Mouse (Mus musculus) hindbrain, embryonic 14.5 days (tissue): ENCODE data around the gene Pfkl. TPM values are rescaled to one million over a fixed set of nuclear protein-coding genes. Genes with fewer than 3 reads are reported as not detected.
A peak's percentile ranks its signal among the peaks of the same experiment; 100 is the strongest.
"Not testable (repeated sequence)": the region's sequence is repeated elsewhere in the genome, so short reads cannot be mapped to it uniquely, and the experiment has no call there.

ENCODE experiments used
- ATAC-seq: fragments of 200-750 bp; cut with Nextera tagmentation; 2 replicates; pipeline ENCODE4 v1.8.0; 2017; ENCODE audit warnings: moderate number of reproducible peaks, mild to moderate bottlenecking, moderate TSS enrichment, moderate library complexity; ENCODE audit not compliant: low FRiP score
- DNase-seq: peaks from one replicate; pipeline ENCODE4 v3.0.0-alpha.2; 2015; ENCODE audit warnings: low spot score
- H3K27ac ChIP-seq: fragments of 300-500 bp; sonication (generic); 2 replicates; pipeline ENCODE4 v1.5.1; 2014; ENCODE audit warnings: mild to moderate bottlenecking, moderate library complexity
- H3K27me3 ChIP-seq: fragments of 300-500 bp; sonication (generic); 2 replicates; pipeline ENCODE4 v1.6.1; 2014; ENCODE audit warnings: mild to moderate bottlenecking, low read length, mixed read lengths; ENCODE audit not compliant: control insufficient read depth, insufficient read depth
- H3K36me3 ChIP-seq: fragments of 300-500 bp; sonication (generic); replicated peaks from 2 replicates; pipeline ENCODE4 v1.6.1; 2014; ENCODE audit not compliant: control insufficient read depth, insufficient read depth
- H3K4me1 ChIP-seq: fragments of 300-500 bp; sonication (generic); replicated peaks from 2 replicates; pipeline ENCODE4 v1.6.1; 2014; ENCODE audit warnings: antibody characterized with exemption, low read length, mixed read lengths; ENCODE audit not compliant: control insufficient read depth, insufficient read depth
- H3K4me2 ChIP-seq: fragments of 300-500 bp; sonication (generic); replicated peaks from 2 replicates; pipeline ENCODE4 v1.6.1; 2014; ENCODE audit warnings: mild to moderate bottlenecking, moderate library complexity
- H3K4me3 ChIP-seq: fragments of 300-500 bp; sonication (generic); replicated peaks from 2 replicates; pipeline ENCODE4 v1.5.1; 2014; ENCODE audit warnings: mild to moderate bottlenecking, low read length
- H3K9ac ChIP-seq: fragments of 300-500 bp; sonication (generic); 2 replicates; pipeline ENCODE4 v1.6.1; 2014
- H3K9me3 ChIP-seq: fragments of 300-500 bp; sonication (generic); 2 replicates; pipeline ENCODE4 v1.6.1; 2016; ENCODE audit warnings: low read length; ENCODE audit not compliant: control insufficient read depth
- WGBS: fragments of 180-500 bp; shearing (Covaris S2); extraction: QIAGEN DNeasy Blood & Tissue Kit; methylation state at CpG from one replicate; pipeline ENCODE4 v1.1.7; 2014; 5-methylcytosine and 5-hydroxymethylcytosine counted together
- polyA plus RNA-seq: library from polyadenylated mRNA; unstranded; fragments of >200 nt; fragmentation: Nextera tagmentation; extraction: Ambion mirVana; gene quantifications from 2 replicates; pipeline ENCODE4 v1.2.1, GENCODE M21; 2014

Pfkl gene
- polyA plus RNA-seq, 1 experiment from 2014 or later, result 93.5 TPM

GRCm38 (mm10) chr10:77969973-77970325 is 39.9 kb downstream of the Pfkl start:
- peaks cover 8% of the 10 kb centered on the region for H3K27me3 ChIP-seq
- peak overlapping the region; percentile 63 for H3K4me2 ChIP-seq
- no peak overlapping the region for H3K27ac ChIP-seq
- no peaks in the 10 kb centered on the region for H3K9me3 ChIP-seq
- peak overlapping the region; percentile 43 for H3K9ac ChIP-seq
- no peak for DNase-seq
- peak overlapping the region; percentile 35 for H3K4me3 ChIP-seq
- no peaks in the 10 kb centered on the region for H3K36me3 ChIP-seq
- no peak for ATAC-seq
- H3K4me1 ChIP-seq, result peaks cover 4% of the 10 kb centered on the region; the same call in 1 of the 2 replicates
- WGBS, result 15% methylated on average over 8 of the region's 8 CpGs

GRCm38 (mm10) chr10:77969274-77969972 is 40.5 kb downstream of the Pfkl start:
- no peak overlapping the region for H3K27ac ChIP-seq
- H3K4me1 ChIP-seq, result peaks cover 4% of the 10 kb centered on the region; the same call in 1 of the 2 replicates
- peak overlapping the region; percentile 35 for H3K4me3 ChIP-seq
- H3K9me3 ChIP-seq, result no peaks in the 10 kb centered on the region
- ATAC-seq (peak; percentile 87), DNase-seq (peak; percentile 71)
- peaks cover 8% of the 10 kb centered on the region for H3K27me3 ChIP-seq
- peak overlapping the region; percentile 43 for H3K9ac ChIP-seq
- peak overlapping the region; percentile 63 for H3K4me2 ChIP-seq
- 6% methylated on average over 26 of the region's 26 CpGs for WGBS
- no peaks in the 10 kb centered on the region for H3K36me3 ChIP-seq

GRCm38 (mm10) chr10:77963971-77964370 is 45.9 kb downstream of the Pfkl start:
- Histone ChIP-seq H3K9ac (no peak overlapping the region), H3K36me3 (no peaks in the 10 kb centered on the region), H3K9me3 (no peaks in the 10 kb centered on the region), H3K4me3 (no peak overlapping the region), H3K27me3 (peaks cover 4% of the 10 kb centered on the region; the same call in 1 of the 2 replicates), H3K4me2 (no peak overlapping the region), H3K4me1 (no peaks in the 10 kb centered on the region), H3K27ac (no peak overlapping the region)
- WGBS, result 76% methylated on average over 6 of the region's 6 CpGs
- DNase-seq (no peak), ATAC-seq (no peak)

- ATAC-seq (no peak), DNase-seq (no peak)
- Histone ChIP-seq H3K9ac (no peak overlapping the region), H3K27ac (no peak overlapping the region), H3K4me3 (no peak overlapping the region), H3K9me3 (no peaks in the 10 kb centered on the region), H3K4me1 (no peaks in the 10 kb centered on the region), H3K27me3 (no peaks in the 10 kb centered on the region), H3K4me2 (no peak overlapping the region), H3K36me3 (no peaks in the 10 kb centered on the region)
- 91% methylated on average over 2 of the region's 2 CpGs for whole genome bisulfite sequencing
These were observed 47.2 kb downstream of the Pfkl start for GRCm38 (mm10) chr10:77962725-77963124.

GRCm38 (mm10) chr10:77950468-77950867 is 59.4 kb downstream of the Pfkl start:
- not testable (repeated sequence) for H3K4me1 ChIP-seq, H3K9me3 ChIP-seq, H3K36me3 ChIP-seq, H3K4me3 ChIP-seq, H3K27ac ChIP-seq, ATAC-seq, H3K4me2 ChIP-seq, H3K9ac ChIP-seq, DNase-seq, H3K27me3 ChIP-seq
- WGBS, result 94% methylated on average over 8 of the region's 12 CpGs

- no peak for DNase-seq
- no peak for ATAC-seq
- Histone ChIP-seq H3K4me1 (no peaks in the 10 kb centered on the region), H3K27me3 (no peaks in the 10 kb centered on the region), H3K4me3 (no peak overlapping the region), H3K9ac (no peak overlapping the region), H3K4me2 (no peak overlapping the region), H3K9me3 (no peaks in the 10 kb centered on the region), H3K36me3 (no peaks in the 10 kb centered on the region), H3K27ac (no peak overlapping the region)
- WGBS, result 77% methylated on average over 2 of the region's 2 CpGs
These were observed 70.2 kb downstream of the Pfkl start for GRCm38 (mm10) chr10:77939685-77940084.

Other genes starting within 250 kb of the Pfkl start
- gene Gm3238, start 238.8 kb downstream of the Pfkl start, polyA plus RNA-seq, result not detected in 2 replicates
- not detected in 2 replicates for gene Gm7138, start 233.1 kb downstream of the Pfkl start, polyA plus RNA-seq
- not detected in 2 replicates for gene Gm3250, start 227.5 kb downstream of the Pfkl start, polyA plus RNA-seq
- gene Gm7137, start 221.9 kb downstream of the Pfkl start, polyA plus RNA-seq, result not detected in 2 replicates
- gene Gm9639, start 215.0 kb downstream of the Pfkl start, polyA plus RNA-seq, result not detected in 2 replicates
- gene Gm19668, start 210.9 kb downstream of the Pfkl start, polyA plus RNA-seq, result not detected in 2 replicates
- not detected in 2 replicates for gene Gm9507, start 198.2 kb downstream of the Pfkl start, polyA plus RNA-seq
- not detected in 2 replicates for gene Gm2696, start 195.4 kb downstream of the Pfkl start, polyA plus RNA-seq
- gene Krtap10-4, start 183.0 kb downstream of the Pfkl start, polyA plus RNA-seq, result not detected in 2 replicates
- not detected in 2 replicates for gene Krtap10-10, start 174.1 kb downstream of the Pfkl start, polyA plus RNA-seq
- gene Gm36176, start 163.3 kb downstream of the Pfkl start, polyA plus RNA-seq, result not detected in 2 replicates
- not detected in 2 replicates for gene Gm10318, start 157.2 kb downstream of the Pfkl start, polyA plus RNA-seq
- gene Gm3285, start 148.1 kb downstream of the Pfkl start, polyA plus RNA-seq, result not detected in 2 replicates
- gene Lrrc3, start 107.5 kb downstream of the Pfkl start, polyA plus RNA-seq, result 19.6 and 20.3 TPM in 2 replicates
- 6.3 and 6.4 TPM in 2 replicates for gene Trpm2, start 39.5 kb downstream of the Pfkl start, polyA plus RNA-seq
- 46.9 and 48.1 TPM in 2 replicates for gene 1810043G02Rik, start 31.6 kb downstream of the Pfkl start, polyA plus RNA-seq
- gene Dnmt3l, start 31.9 kb upstream of the Pfkl start, polyA plus RNA-seq, result not detected in 2 replicates
- 0.09 and 0.15 TPM in 2 replicates for gene Aire, start 33.5 kb upstream of the Pfkl start, polyA plus RNA-seq
- gene Icosl, start 59.2 kb upstream of the Pfkl start, polyA plus RNA-seq, result 0.79 and 1.1 TPM in 2 replicates
- 17.3 and 22.0 TPM in 2 replicates for gene D10Jhu81e, start 159.7 kb upstream of the Pfkl start, polyA plus RNA-seq
- gene Pwp2, start 175.1 kb upstream of the Pfkl start, polyA plus RNA-seq, result 13.5 and 15.8 TPM in 2 replicates
- 35.5 and 39.7 TPM in 2 replicates for gene Trappc10, start 234.6 kb upstream of the Pfkl start, polyA plus RNA-seq